Mouse (Mus musculus) neural tube, embryonic 14.5 days (tissue): ENCODE data around the gene Apoc4. TPM values are rescaled to one million over a fixed set of nuclear protein-coding genes. Genes with fewer than 3 reads are reported as not detected.
A peak's percentile ranks its signal among the peaks of the same experiment; 100 is the strongest.

ENCODE experiments used
- ATAC-seq: fragments of 200-750 bp; cut with Nextera tagmentation; 2 replicates; pipeline ENCODE4 v1.8.0; 2017; ENCODE audit warnings: low read depth, mild to moderate bottlenecking, moderate TSS enrichment, moderate library complexity
- H3K27ac ChIP-seq: fragments of 300-500 bp; sonication (generic); 2 replicates; pipeline ENCODE4 v1.5.1; 2014; ENCODE audit warnings: low read depth, mild to moderate bottlenecking, control low read depth, low read length, moderate library complexity, mixed read lengths
- H3K27me3 ChIP-seq: fragments of 300-500 bp; sonication (generic); 2 replicates; pipeline ENCODE4 v1.6.1; 2014; ENCODE audit warnings: low read length; ENCODE audit not compliant: control insufficient read depth, insufficient read depth
- H3K36me3 ChIP-seq: fragments of 300-500 bp; sonication (generic); 2 replicates; pipeline ENCODE4 v1.6.1; 2014; ENCODE audit warnings: low read length, mixed read lengths; ENCODE audit not compliant: control insufficient read depth, insufficient read depth
- H3K4me1 ChIP-seq: fragments of 300-500 bp; sonication (generic); 2 replicates; pipeline ENCODE4 v1.6.1; 2014; ENCODE audit warnings: low read length; ENCODE audit not compliant: control insufficient read depth, insufficient read depth
- H3K4me2 ChIP-seq: fragments of 300-500 bp; sonication (generic); 2 replicates; pipeline ENCODE4 v1.6.1; 2014; ENCODE audit warnings: mild to moderate bottlenecking, low read depth, low read length, control low read depth
- H3K4me3 ChIP-seq: fragments of 300-500 bp; sonication (generic); 2 replicates; pipeline ENCODE4 v1.5.1; 2014; ENCODE audit warnings: low read depth, low read length, control low read depth, mixed read lengths
- H3K9ac ChIP-seq: fragments of 300-500 bp; sonication (generic); replicated peaks from 2 replicates; pipeline ENCODE4 v1.6.1; 2014; ENCODE audit warnings: low read depth, mild to moderate bottlenecking, control low read depth, low read length, mixed read lengths
- H3K9me3 ChIP-seq: fragments of 300-500 bp; sonication (generic); 2 replicates; pipeline ENCODE4 v1.6.1; 2016; ENCODE audit warnings: low read length; ENCODE audit not compliant: control insufficient read depth
- WGBS: fragments of 180-500 bp; shearing (Covaris S2); extraction: QIAGEN DNeasy Blood & Tissue Kit; methylation state at CpG from one replicate; pipeline ENCODE4 v1.1.7; 2014; 5-methylcytosine and 5-hydroxymethylcytosine counted together
- polyA plus RNA-seq: library from polyadenylated mRNA; unstranded; fragments of >200 nt; fragmentation: Nextera tagmentation; extraction: Ambion mirVana; gene quantifications from 2 replicates; pipeline ENCODE4 v1.2.1, GENCODE M21; 2014

Gene Apoc4
- polyA plus RNA-seq, 1 experiment from 2014 or later, result 0.20 TPM

DNA sequence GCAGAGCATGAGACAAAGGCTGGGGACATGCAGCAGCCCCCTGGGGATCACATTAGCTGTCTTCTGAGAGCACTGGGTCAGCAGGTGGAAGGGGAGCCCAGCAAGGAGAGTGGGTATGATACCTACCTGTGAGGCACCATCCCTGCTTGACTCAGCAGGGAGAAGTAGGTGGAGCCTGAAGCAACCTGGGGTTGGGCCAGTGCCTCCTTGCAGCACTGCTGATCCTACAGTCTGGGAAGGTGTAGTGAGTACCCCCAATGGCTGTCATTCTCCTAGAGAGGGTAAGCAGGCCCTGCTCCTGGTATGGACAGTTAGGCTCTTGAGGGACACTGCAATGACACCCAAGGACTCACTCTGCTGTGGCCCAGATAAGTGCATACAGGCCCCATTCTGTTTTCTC lies 49.0 kb downstream of the Apoc4 start:
- no peak for ATAC-seq
- H3K9me3 ChIP-seq, result no peaks in the 10 kb centered on the region
- H3K27me3 ChIP-seq, result no peaks in the 10 kb centered on the region
- no peak overlapping the region for H3K9ac ChIP-seq
- H3K27ac ChIP-seq, result no peak overlapping the region
- peaks cover 37% of the 10 kb centered on the region for H3K36me3 ChIP-seq
- 0 out of 2 replicates have a peak, but pooled peaks cover 5% of the 10 kb centered on the region for H3K4me1 ChIP-seq
- H3K4me2 ChIP-seq, result no peak overlapping the region
- H3K4me3 ChIP-seq, result no peak overlapping the region

GRCm38 (mm10) chr7:19629361-19629734 lies 51.9 kb downstream of the Apoc4 start, which contains the start of gene Relb:
Gene Relb, minus strand, starts transcription at chr7:19629438.
- Histone ChIP-seq H3K9me3 (no peaks in the 10 kb centered on the region), H3K4me2 (peak within 1 kb of the TSS; percentile 85), H3K36me3 (peaks cover 15% of the 10 kb centered on the region), H3K9ac (peak within 1 kb of the TSS; percentile 52), H3K4me1 (0 out of 2 replicates have a peak, but pooled peaks cover 5% of the 10 kb centered on the region), H3K27ac (peak within 1 kb of the TSS; percentile 79), H3K27me3 (no peaks in the 10 kb centered on the region), H3K4me3 (peak within 1 kb of the TSS; percentile 68)
- under 1% methylated on average over 27 of the region's 41 CpGs for WGBS
- peak; percentile 73 for ATAC-seq

DNA sequence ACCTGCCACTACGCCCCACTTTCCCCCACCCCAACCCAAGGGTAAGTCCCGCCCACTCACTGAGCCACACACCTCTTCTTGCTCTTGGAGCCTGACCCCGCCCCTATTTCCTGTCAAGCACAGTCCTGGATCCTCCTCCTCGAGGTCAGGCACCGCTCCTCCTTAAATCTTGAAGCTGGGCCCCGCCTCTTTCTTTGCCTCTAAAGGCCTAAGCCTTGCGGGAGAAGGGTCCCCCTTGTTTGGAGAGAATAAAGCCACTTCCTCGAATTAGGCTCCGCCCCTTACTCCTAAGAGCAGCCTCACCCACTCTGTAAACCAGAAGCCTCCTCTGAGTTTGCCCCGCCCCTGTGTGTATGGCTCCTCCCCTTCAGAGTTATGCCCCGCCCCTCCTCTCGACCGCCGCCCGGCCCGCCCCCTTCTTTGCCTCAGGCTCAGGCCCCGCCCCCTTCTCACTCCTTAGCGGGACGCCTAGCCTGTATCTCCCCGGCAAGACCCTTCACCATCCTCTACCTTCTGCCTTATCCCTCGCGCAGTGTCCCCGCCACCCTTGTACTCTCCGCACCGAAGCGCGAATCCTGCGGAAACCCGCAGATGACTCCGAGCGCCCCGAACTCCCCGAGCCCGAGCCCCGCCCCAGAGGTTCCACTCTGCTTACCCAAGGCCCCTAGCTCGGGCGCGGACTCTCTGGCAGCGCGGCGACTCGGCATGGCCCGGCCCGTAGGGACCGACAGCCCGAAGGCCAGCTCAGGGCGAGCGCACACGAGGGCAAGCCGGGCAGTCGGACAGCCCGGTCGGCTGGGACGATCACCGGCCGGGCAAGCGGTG lies 52.5 kb downstream of the Apoc4 start:
- Histone ChIP-seq H3K4me1 (0 out of 2 replicates have a peak, but pooled peaks cover 5% of the 10 kb centered on the region), H3K9ac (peak overlapping the region; percentile 52), H3K4me2 (peak overlapping the region; percentile 85), H3K4me3 (peak overlapping the region; percentile 68), H3K27me3 (no peaks in the 10 kb centered on the region), H3K36me3 (peaks cover 11% of the 10 kb centered on the region), H3K27ac (peak overlapping the region; percentile 79), H3K9me3 (no peaks in the 10 kb centered on the region)
- WGBS, result 1% methylated on average over 57 of the region's 57 CpGs
- ATAC-seq, result peak; percentile 85

- Histone ChIP-seq H3K9ac (no peak overlapping the region), H3K4me3 (peak overlapping the region; percentile 68), H3K4me2 (peak overlapping the region; percentile 85), H3K9me3 (no peaks in the 10 kb centered on the region), H3K36me3 (peaks cover 5% of the 10 kb centered on the region), H3K27me3 (no peaks in the 10 kb centered on the region), H3K27ac (no peak overlapping the region), H3K4me1 (0 out of 2 replicates have a peak, but pooled peaks cover 5% of the 10 kb centered on the region)
- 15% methylated on average over 17 of the region's 17 CpGs for WGBS
- ATAC-seq, result no peak; the same call in 1 of the 2 replicates
These were observed 53.1 kb downstream of the Apoc4 start for GRCm38 (mm10) chr7:19628192-19628535.

Other genes starting within 250 kb of the Apoc4 start
- 17.0 and 19.2 TPM in 2 replicates for gene Mark4, start 222.7 kb downstream of the Apoc4 start, polyA plus RNA-seq
- gene Exoc3l2, start 218.1 kb downstream of the Apoc4 start, polyA plus RNA-seq, result 0.71 TPM in 2 replicates
- gene Bloc1s3, start 173.1 kb downstream of the Apoc4 start, polyA plus RNA-seq, result 2.8 and 3.2 TPM in 2 replicates
- gene Trappc6a, start 173.1 kb downstream of the Apoc4 start, polyA plus RNA-seq, result 31.7 and 33.8 TPM in 2 replicates
- 0.52 and 1.2 TPM in 2 replicates for gene Nkpd1, start 163.6 kb downstream of the Apoc4 start, polyA plus RNA-seq
- 8.1 and 15.8 TPM in 2 replicates for gene Ppp1r37, start 118.4 kb downstream of the Apoc4 start, polyA plus RNA-seq
- gene Zfp296, start 104.2 kb downstream of the Apoc4 start, polyA plus RNA-seq, result 0.13 and 0.27 TPM in 2 replicates
- gene Gemin7, start 103.9 kb downstream of the Apoc4 start, polyA plus RNA-seq, result 150 and 153 TPM in 2 replicates
- gene Clasrp, start 77.0 kb downstream of the Apoc4 start, polyA plus RNA-seq, result 49.7 and 51.3 TPM in 2 replicates
- 6.6 and 7.3 TPM in 2 replicates for gene Relb, start 52.0 kb downstream of the Apoc4 start, polyA plus RNA-seq
- 142 and 147 TPM in 2 replicates for gene Clptm1, start 16.4 kb downstream of the Apoc4 start, polyA plus RNA-seq
- gene Apoc2, start 3.5 kb downstream of the Apoc4 start, polyA plus RNA-seq, result 1.4 TPM in 2 replicates
- not detected in 2 replicates for gene Gm44805, start 56 bp downstream of the Apoc4 start, polyA plus RNA-seq
- 3.0 and 3.2 TPM in 2 replicates for gene Apoc1, start 11.2 kb upstream of the Apoc4 start, polyA plus RNA-seq
- gene Apoe, start 17.7 kb upstream of the Apoc4 start, polyA plus RNA-seq, result 310 and 558 TPM in 2 replicates
- 121 and 124 TPM in 2 replicates for gene Tomm40, start 34.0 kb upstream of the Apoc4 start, polyA plus RNA-seq
- gene Nectin2, start 69.0 kb upstream of the Apoc4 start, polyA plus RNA-seq, result 44.7 and 47.4 TPM in 2 replicates
- gene Bcam, start 89.5 kb upstream of the Apoc4 start, polyA plus RNA-seq, result 9.3 and 16.0 TPM in 2 replicates
- 0.54 TPM in 1 of 2 replicates, not detected in the other for gene Cblc, start 115.3 kb upstream of the Apoc4 start, polyA plus RNA-seq
- gene Bcl3, start 141.3 kb upstream of the Apoc4 start, polyA plus RNA-seq, result 0.24 and 1.2 TPM in 2 replicates
- 9.5 and 11.6 TPM in 2 replicates for gene Gm19345, start 170.5 kb upstream of the Apoc4 start, polyA plus RNA-seq
- 0.37 and 0.40 TPM in 2 replicates for gene Ceacam16, start 179.8 kb upstream of the Apoc4 start, polyA plus RNA-seq
- not detected in 2 replicates for gene Ceacam19, start 206.5 kb upstream of the Apoc4 start, polyA plus RNA-seq
- 7.2 and 9.1 TPM in 2 replicates for gene Pvr, start 239.7 kb upstream of the Apoc4 start, polyA plus RNA-seq